Mouse (Mus musculus) adrenal gland, postnatal 36 days (tissue): ENCODE data around the gene Lingo3. TPM values are rescaled to one million over a fixed set of nuclear protein-coding genes. Genes with fewer than 3 reads are reported as not detected.

Experiments
- DNase-seq, 2 experiments: peaks; one replicate each; pipeline ENCODE4 v3.0.0; 2021; ENCODE audit warnings: mixed read lengths in 1 of 2
- long read RNA-seq, 2 experiments: library from polyadenylated mRNA; stranded (forward); transcript quantifications; one replicate each; pipeline ENCODE4 v2.0.0; 2021; ENCODE audit warnings: borderline sequencing depth in 2 of 2
- total RNA-seq, 2 experiments: library from RNA; stranded (reverse); gene quantifications; 2 replicates each; pipeline ENCODE4 v1.2.3; 2021

Lingo3 gene
- 1 to 10 TPM; 5.8 TPM for total RNA-seq
- long read RNA-seq, experiment 1, partial matches to known transcripts = 0 of 8 reads
- long read RNA-seq, experiment 1, other reads (novel, unspliced or antisense) = 4 of 8 reads
- long read RNA-seq, experiment 2, transcript Lingo3-201 (2 exons, 3,439 nt) = major isoform, 6 of 7 reads
- long read RNA-seq, experiment 2, partial matches to known transcripts = 0 of 7 reads
- long read RNA-seq, experiment 2, other reads (novel, unspliced or antisense) = 1 of 7 reads

DNA sequence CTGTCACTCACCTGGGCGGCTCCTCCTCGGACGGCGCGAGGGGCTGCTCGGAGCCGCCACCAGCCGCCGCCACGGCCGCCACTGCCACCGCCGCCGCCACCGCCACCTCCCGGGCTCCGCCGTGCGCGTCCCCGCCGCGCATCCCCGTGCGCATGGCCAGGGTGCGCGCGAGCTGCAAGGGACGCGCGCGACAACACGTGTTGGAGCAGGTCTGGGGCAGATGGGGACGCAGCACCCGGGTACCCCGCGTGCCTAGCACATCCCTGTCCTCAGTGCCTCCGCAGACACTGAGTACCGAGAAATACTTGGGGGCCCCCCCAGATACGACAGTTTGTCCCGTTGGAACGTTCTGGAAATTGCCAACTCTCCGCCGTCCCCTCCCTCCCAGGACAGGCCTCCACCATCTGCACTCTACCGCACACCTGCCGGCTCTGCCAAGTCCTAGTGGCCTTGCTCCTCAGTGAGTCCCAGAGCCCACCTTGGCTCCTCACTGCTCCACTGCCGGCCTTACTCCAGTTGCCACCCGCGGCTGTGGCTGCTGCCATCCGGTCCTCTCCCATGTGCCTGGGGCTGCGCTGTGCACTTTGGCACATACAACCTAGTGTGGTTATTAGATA, at the start of gene Lingo3:
Lingo3 (minus strand) TSS at position 109 of the 617 bp plus-strand sequence.
- DNase-seq = peak; percentile 55 to 74

DNA sequence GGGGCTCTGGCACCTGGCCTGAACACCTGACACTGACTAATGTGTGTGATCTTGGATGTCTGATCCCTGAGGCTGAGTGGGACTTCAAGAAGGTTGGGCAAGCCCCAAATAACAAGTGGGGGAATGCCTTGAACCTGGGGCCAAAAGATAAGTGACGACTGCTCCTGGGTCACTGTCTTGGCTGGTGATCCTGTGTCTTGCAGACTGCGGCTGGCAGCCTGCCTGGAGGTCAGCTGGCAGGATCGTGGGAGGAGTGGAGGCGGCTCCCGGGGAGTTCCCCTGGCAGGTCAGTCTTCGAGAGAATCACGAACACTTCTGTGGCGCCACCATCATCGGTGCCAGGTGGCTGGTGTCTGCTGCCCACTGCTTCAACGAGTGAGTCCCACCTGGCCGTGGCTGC, 43.3 kb upstream of the Lingo3 start:
- peak; percentile 90 to 91 for DNase-seq

DNA sequence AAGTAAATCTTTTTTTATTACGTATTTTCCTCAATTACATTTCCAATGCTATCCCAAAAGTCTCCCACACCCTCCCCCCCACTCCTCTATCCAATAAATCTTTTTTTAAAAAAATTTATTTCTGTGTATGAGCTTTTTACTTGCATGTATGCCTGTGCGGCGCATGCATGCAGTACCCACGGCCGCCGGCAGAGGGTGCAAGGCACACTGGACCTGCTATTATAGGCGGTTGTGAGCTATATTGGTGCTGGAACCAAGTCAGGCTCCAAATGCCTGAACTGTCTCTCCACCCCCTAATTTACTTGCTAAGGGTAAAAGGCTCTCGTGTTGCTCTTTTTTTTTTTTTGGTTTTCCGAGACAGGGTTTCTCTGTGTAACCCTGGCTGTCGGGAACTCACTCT, 37.5 kb upstream of the Lingo3 start:
- peak; percentile 82 to 84 for DNase-seq

DNA sequence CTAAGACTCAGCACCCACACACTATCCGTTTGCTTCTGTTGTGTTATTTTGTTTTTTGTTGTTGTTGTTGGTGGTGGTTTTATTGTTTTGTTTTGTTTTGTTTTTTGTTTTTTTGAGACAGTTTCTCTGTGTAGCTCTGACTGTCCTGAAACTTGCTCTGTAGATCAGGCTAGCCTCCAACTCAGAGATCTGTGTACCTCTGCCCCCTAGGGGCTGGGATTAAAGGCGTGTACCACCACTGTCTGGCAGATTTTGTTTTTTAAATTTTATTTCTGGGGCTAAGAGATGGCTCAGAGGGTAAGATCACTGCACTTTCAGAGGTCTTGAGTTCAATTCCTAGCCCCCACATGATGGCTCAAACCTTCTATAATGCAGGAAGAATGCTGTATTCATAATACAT, 37.1 kb upstream of the Lingo3 start:
- no peak for DNase-seq

DNA sequence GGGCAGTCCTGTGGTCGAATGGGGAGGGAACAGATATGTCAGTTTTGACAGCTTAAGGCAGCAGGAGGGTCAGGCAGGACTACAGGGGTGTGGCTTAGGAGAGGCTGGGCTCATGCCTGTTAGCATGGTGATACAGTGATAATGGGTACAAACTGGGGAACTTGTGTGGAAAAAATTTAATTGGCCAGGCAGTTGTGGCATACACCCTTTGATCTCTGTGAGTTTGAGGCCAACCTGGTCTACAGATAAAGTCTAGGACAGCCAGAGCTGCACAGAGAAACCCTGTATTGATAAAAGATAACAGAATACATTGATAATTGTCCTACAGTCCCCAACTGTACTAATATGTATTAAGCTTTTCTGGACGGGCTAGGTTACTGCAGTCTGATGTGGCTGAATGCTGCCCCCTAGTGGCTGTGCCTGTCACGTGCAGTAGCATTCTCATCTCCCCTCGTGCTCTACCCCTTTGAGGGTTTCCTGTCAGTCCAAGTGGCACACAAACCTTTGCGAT, 36.3 kb upstream of the Lingo3 start:
- DNase-seq = peak; percentile 75 to 86

DNA sequence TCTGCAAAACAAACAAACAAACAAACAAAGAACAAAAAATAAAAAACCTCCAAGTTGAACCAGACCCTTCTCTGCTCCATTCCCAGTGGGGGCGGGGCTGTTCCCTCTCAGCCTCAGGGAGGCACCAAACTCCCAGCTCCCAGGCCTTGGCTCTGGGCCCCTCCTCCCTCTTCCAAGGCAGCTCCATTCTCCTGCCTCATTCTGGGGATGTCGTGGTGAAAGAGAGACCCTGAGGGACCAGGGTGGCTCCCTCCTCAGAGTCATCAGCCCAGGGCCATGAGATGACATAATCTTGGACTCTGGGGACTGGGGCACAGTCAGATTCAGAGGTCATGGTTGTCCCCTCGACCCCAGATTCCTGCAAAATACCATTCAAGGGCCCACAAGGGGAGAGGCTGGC, 32.8 kb upstream of the Lingo3 start:
- DNase-seq = peak in 1 of 2 experiments; percentile 18

DNA sequence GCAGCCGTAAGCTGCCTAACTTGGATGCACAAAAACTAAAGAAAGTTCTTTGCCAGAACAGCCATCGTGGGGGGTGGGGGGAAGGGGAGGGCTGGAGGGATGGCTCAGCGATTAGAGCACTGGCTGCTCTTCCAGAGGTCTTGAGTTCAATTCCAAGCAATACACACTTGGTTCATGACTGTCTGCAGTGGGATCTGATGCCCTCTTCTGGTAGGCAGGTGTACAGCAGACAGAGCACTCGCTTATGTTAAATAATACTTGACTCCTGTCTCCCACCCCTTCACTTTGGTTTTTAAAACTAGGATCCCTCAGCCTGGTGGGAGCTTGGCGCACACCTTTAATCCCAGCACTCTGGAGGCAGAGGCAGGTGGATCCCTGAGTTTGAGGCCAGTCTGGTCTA, 32.2 kb upstream of the Lingo3 start:
- DNase-seq = peak; percentile 63 to 72

DNA sequence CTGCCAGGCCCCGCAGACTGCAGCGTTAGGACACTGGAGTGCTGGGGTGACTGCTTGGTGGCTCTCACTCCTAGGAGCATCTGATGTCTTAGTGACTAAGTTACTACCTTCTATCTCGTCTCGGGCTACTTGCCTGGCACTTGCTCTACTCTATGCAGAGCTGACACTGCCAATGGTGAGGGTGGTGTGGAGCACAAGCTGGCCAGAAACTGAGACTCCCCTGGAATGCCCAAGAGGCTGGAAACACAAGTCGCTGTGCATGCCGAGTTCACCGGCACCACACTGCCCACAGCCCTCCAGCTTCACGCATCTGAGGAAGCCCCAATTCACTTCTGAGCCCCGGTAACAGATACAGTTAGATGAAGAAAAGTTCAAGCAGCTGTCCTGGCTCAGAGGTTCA, 30.2 kb upstream of the Lingo3 start:
- no peak for DNase-seq

DNA sequence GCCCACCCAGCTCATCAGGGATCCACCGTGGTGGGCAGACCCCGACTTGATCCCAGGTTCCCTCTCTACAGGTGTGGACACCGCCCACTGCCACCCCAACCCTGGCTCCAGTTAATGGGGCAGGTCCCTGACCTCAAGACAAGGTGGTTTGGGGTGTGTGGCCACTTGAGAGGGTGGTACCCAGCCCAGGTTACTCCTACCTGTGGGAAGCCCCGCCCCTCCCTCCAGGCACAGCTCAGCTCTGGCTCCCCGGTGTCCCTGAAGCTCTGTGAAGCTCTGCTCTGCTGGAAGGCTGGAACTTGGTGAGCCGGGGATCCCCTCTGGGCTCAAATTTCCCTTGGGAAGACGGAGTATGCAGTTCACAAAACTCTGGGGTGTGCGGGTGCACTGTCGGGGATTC, 27.7 kb upstream of the Lingo3 start, which contains the start of gene Tmprss9:
Tmprss9 (plus strand) TSS at position 268 of the 400 bp plus-strand sequence.
- DNase-seq = no peak

DNA sequence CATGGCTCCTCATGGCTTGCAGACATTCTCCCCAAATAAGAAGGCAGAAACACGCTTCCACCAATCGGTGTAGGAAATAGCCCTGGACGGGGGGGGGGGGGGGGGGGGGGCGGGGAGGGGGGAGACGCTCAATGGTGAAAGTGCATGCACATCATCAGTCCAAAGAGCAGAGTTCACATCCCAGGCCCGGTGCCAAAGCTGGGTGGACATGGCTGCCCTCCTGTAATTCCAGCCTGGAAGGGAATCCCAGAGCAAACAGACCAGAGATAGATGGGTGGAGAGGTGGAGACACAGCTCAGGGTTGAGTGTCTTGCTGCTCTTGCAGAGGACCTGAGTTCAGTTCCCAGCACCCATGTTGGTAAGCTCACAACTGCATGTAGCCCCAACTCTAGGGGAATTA, 27.2 kb upstream of the Lingo3 start:
- peak in 1 of 2 experiments; percentile 25 for DNase-seq

DNA sequence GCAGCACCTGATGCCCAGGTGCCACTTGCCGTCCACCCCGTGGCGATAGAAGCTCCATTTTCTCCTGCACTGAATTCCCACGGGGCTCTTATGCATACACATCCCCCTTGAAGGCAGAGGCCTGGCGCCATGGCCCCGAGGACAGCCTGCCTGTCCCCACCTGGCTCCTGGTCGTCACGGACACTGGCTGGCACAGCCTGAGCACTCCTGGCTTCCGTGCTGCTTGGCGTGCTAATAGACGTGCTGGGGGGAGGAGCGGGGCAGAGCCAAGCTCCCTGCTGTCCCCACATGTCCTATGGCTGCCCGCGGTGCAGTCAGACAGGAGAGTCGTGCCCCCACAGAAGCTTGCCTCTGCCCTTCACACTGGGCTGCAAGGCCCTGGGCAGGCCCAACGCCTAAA, 20.6 kb upstream of the Lingo3 start:
- no peak for DNase-seq

DNA sequence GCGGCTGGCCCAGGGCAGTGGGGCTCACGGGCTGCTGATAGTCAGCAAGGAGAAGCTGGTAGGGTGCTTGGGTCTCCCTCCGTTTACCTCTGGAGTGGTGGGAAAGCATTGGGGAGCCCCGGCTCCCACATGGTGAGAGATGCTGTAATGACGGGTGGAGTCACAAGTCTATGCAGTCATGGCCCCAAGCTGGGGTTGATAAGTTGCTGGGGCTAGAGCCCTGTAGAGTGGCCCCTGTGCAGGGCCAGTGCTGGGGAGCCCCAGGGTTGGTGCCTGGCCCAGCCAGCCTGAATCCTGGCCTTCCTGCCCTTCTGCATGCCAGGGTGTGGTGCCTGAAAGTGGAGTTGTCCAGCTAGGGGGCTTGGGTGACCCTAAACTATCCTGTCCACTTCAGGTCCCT, 18.5 kb upstream of the Lingo3 start:
- no peak for DNase-seq

DNA sequence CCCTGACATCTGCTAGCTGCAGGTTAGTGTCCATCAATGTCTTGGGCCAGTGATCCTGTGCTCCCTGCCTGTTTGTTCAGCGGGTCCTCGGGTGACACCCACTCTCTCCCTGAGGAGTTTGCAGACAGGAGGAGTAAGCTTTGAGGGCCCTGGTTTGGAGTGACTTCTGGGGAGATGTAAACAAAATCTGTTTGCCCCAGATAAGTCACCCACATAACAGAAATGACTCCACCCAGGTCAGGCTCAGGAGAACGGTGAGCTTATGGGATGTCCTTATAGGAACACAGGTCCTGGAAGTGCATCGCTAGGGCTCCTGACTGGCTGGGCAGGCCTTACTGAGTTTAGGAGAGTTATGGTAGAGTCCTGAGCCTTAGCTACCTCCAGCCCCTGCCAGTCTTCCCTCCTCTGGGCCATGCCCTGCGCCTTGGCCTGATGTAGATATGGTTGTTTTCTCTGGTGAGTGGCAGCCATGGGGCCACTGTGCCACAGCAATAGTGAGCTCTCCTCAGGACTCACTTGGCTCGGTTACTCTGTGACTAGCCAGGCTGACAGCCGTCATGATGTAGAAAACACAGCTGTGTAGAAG, 14.6 kb upstream of the Lingo3 start:
- no peak for DNase-seq

DNA sequence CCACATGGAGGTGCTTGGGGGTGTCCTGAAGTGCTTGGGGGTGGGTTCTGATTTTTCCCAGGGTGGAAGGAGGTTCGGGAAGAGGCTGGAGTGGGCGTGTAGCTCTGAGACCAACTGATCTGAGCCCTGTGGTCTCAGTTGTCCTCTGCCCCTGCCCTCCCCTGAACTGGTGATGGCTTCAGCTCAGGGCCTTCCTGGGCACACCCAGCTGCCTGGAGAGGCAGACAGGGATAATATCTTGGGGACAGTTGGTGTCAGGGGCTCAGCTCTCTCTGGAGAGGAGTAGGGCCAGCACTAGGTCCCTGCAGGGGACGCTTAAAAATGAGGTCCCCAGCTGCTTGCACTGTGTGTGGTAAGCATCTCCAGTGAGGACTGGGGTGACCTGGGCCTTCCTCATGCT, 14.0 kb upstream of the Lingo3 start:
- DNase-seq = no peak

DNA sequence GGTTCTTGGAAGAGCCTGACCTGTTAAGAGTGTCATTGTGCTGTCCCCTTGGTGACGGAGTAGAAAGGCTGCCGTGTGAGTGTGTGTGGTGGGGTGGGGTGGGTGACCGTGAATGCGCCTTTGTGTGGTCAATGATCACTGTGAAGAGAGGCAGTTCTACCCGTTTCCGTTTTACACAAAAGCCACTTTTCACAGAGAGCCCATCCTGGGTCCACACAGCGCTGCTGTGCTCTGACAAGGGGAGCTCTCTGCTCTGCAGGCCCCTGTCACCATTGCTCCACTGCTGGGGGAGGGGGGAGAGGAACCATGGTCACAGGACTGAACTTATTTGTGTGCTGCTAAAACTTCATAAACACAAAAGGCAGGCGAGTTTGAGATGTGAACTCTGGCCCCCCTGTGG, 13.5 kb upstream of the Lingo3 start:
- no peak for DNase-seq

DNA sequence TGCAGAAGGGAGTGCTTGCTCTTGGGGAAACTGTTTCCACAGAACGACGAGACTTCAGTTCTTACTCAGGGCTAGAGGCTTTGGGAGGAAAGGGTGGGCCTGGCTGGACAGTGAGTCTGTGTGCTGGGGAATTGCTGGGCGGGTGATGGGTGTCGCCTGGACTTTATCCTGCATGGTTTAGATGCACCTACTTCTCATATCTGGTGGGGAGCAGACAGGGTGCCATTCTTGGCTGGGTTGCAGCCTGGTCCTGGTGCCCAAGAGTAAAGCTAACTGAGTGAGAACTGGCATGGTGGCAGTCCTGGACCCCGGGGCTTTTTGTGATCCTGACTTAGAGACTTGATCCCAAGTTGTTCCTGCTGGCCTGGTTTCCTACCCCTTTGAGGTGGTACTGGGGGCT, 13.1 kb upstream of the Lingo3 start:
- no peak for DNase-seq

DNA sequence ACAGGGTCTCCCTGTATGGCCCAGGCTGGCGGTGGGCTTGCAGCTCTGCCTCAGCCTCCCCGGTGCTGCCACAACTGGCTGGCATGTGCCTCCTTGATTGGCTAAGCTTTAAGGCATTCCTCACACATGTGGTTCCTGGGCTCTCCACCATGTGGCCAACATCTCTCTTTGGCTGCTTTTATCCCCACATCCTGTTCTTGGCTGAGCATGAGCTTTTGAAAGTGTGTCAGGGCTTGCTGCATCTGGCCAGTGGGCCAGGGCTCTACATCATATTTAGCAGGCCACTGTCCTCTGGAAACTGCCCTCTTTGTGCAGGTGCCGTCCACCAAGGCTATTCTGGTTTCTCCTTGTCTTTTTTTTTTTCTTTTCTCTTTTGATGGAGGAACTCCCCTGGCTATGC, 12.4 kb upstream of the Lingo3 start:
- DNase-seq = no peak

DNA sequence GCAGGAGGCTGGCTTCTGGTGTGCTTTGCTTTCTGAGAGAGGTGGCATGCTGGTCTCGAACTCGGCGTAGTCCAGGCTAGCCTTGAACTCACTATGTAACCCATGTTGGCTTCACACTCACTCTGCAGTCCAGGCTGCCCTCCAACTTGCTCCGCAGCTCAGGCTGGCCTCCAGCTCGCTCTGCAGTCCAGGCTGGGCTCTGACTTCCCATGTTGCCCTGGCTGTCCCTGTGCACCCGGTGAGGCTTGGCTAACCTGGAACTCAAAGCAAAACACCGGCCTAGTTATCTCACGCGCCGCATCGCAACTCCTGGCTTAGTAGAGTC, 11.9 kb upstream of the Lingo3 start:
- no peak for DNase-seq

DNA sequence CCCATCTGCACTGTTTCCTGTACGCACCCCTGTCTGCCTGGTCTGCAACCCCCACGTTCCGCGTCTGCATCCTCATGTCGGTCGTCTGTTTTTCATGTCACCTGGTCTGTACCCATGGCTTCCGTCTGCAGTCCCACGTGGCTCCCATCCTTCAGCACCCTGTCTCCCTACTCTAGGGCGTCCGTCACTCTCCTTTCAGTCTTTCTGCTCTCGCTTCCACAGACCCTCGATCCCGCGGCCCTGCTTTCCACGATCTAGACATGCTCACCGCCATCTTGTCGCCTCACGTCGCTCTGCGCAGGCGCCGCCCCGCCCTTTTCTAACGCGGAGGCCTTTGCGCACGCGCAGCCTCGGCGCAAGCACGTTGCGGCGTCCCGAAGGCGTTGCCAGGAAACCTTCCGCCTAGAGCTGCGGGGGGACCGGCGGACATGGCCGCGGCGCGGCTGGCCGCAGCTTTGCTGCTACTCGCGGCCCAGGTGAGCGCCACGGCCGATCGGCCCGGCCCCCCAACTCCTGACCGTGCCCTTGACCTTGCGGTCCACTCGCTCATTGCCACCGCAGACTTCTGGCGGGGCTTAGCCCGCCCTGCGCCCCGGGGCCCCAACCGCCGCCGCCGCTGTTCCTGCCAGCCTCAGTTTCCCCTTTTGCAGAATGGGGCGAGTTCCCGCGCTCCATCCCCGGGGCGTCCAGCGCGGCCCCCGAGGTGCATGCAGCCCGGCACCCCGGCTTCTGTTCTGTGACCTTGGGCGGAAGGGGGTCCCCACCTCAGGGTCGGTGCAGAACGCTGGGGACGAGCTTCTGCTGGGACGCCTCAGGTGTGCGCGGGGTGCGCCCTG, 11.3 kb upstream of the Lingo3 start, which contains the start of the genes Lsm7 and Sppl2b:
Lsm7 (minus strand) TSS at position 297 of the 836 bp plus-strand sequence.
Sppl2b (plus strand) TSS at position 363 of the 836 bp plus-strand sequence.
- DNase-seq = peak; percentile 98

DNA sequence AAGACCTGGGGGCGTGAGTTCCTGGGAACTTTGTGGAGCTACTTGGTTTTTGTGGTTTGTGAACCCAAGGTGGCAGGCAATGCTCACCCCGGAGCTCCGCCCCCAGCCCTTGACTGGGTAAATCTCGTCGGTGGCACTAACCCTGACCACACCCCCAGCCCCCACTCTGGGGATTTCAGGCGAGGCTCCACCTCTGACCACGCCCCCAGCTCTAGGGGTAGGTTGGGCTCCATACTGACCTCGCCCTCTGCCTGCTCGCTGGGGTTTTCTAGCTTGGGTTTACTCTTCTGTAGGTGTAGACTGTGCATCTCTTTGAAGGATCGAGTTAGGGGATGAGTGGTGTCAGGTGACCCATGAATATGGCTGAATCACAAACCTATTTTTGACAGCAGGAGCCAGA, 4.7 kb upstream of the Lingo3 start:
- DNase-seq = peak; percentile 63 to 75

DNA sequence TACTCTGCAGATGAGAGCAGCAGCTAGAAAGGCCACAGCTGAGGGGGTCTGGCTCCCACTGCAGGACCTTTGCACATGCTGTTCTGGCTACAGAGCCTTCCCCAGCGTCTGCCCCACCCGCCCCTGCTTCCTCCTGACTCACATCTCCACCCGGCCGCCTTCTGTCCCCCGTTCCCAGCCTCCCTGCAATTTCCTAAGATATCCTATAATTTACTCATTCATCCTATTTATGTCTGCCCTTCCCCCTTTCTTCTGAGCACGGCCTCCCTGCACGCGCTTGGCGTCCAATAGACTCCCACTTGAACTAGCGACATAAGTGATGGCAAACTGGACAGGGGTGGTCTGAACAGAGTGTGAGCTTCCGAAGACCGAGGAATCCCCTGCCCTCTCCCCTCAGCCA, 1.9 kb upstream of the Lingo3 start:
- DNase-seq = no peak

DNA sequence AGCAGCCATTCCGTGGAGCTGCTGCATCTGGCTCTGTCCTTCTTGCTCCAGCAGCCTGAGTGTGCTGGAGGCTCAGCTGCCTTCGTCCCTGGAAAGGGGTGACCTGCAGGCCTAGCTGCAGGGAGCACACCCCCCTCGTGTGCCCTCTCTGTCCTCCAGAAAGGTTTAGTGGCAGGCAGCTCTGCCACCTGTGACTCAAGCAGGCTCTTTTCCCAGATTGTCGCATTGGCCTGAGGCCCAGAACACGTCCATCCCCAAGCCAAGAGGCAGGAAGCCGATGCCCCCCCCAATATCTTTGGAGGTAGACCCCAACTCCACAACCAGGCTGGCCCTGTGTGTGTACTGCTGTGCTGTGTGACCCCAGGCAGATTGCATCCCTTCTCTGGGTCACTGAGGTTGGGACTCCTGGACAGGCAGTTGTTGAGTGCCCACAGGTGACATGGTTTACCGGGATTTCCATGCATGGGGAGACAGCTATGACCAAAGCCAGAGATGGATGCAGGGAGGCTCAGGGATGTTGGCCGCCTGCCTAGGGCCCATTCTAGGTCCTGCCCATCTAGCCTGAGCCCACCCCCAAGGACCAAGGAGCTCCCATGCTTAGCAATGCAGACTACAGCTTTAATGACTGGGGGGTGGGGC, 1.3 kb upstream of the Lingo3 start:
- peak in 1 of 2 experiments; percentile 15 for DNase-seq
